Mouse (Mus musculus): ENCODE data around the gene Hdhd5.

DNA sequence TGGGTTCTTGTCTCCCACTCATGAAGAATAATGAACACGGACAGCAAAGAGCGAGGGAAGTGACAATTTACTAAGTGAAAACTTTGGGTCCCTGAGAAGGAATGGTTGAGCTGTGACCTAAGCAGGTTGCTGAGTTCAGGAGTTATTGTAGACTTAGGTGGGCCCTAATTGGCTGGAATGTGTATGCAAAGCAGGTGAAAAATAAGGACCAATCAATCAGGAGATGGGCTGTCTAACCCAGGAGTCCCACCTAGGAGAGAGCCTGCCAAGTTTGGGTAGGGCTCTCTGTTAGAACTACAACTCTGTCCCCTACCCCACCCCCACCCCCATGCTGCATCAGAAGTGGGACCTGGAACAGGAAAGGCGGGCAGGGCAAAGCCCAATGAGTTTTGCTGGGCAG, 17.5 kb upstream of the Hdhd5 start:
- no peak for TF ChIP-seq CTCF (IDR thresholded peaks at IDR 0.05; ENCODE audit: low read depth)
- TF ChIP-seq EP300 (IDR thresholded peaks at IDR 0.05; ENCODE audit: low read depth), result no peak

Measured in liver, postnatal 0 days (tissue).